Mouse (Mus musculus): Measurements from ENCODE around the gene Mepce.

DNA sequence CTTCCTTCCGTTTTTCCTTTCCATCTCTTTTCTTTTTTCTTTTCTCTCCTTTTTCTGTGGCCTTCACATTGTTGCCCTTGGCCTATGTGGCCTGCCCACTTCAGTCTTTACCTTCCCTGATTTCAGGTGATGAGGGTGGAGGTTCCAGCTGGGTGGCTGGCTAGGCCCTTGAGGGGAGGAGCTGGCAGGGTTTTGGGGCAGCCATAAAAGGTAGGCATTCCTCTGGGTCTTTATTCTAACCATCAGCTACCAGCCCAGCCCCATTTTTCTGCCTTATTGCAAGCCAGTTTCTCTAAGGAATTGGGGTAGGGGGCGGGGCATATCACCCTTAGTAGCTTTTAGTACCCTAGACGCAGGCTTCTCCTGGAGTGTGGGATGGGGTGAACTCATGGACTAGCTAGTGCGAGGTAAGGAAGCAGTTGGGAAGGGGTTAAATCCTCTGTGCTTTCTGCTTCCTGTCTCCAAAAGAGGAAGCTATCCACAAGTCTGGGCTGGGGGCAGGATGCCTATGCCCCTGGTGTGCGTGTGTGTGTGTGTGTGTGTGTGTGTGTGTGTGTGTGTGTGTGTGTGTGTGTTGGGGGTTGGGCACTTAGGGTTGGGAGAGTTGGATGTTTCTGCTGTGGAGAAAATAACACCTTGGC lies 39.2 kb downstream of the Mepce start:
- TF ChIP-seq POLR2A (IDR thresholded peaks at IDR 0.05; ENCODE audit: control insufficient read depth, extremely low read depth, insufficient read depth, low read length, poor library complexity), result no peak
- TF ChIP-seq CTCF (IDR thresholded peaks at IDR 0.05; ENCODE audit: borderline replicate concordance, control insufficient read depth, extremely low read depth, insufficient read depth, low read length, poor library complexity), result 0 out of 2 replicates have a peak, but pooled peaks have one; percentile 17
